Mouse (Mus musculus) bone marrow, adult 2 months (tissue): ENCODE data around the gene Samd14. TPM values are rescaled to one million over a fixed set of nuclear protein-coding genes. Genes with fewer than 3 reads are reported as not detected.
A peak's percentile ranks its signal among the peaks of the same experiment; 100 is the strongest.

Experiments used
- H3K27ac ChIP-seq: fragments of 200-500 bp; 2 replicates; pipeline ENCODE4 v1.5.1; 2012; ENCODE audit warnings: low read depth, mild to moderate bottlenecking, control low read depth, inconsistent platforms, low read length; ENCODE audit not compliant: control insufficient read depth, poor library complexity, insufficient read depth
- H3K4me1 ChIP-seq: fragments of 200-500 bp; 2 replicates; pipeline ENCODE4 v1.6.1; 2011; ENCODE audit warnings: low read length; ENCODE audit not compliant: control insufficient read depth, insufficient read depth
- H3K4me3 ChIP-seq: fragments of 200-500 bp; replicated peaks from 2 replicates; pipeline ENCODE3; 2011; ENCODE audit warnings: mild to moderate bottlenecking, low read depth, low read length, control low read depth; ENCODE audit not compliant: control insufficient read depth
- CTCF ChIP-seq: fragments of 200-500 bp; IDR thresholded peaks from 2 replicates; pipeline ENCODE4 v1.5.1; 2011; ENCODE audit warnings: low read length, control low read depth; ENCODE audit not compliant: control insufficient read depth, insufficient read depth
- POLR2A ChIP-seq: fragments of 200-500 bp; IDR thresholded peaks from 2 replicates; pipeline ENCODE4 v1.6.1; 2011; ENCODE audit warnings: low read depth, mild to moderate bottlenecking, control low read depth, low read length, borderline replicate concordance; ENCODE audit not compliant: control insufficient read depth
- WGBS: fragments of 180-500 bp; shearing (Covaris S2); methylation state at CpG from one replicate; pipeline ENCODE4 v1.1.7; 2018; 5-methylcytosine and 5-hydroxymethylcytosine counted together
- polyA plus RNA-seq: library from polyadenylated mRNA; stranded (reverse); fragments of >200 nt; gene quantifications from 2 replicates; pipeline ENCODE4 v1.2.4, GENCODE M21; 2011; ENCODE audit warnings: low replicate concordance; ENCODE audit not compliant: missing spikeins, insufficient read depth, insufficient read length

Samd14 gene
- polyA plus RNA-seq, 1 experiment = 80.3 TPM

GRCm38 (mm10) chr11:95012487-95012886, 2.8 kb downstream of the Samd14 start:
- 54% methylated on average over 3 of the region's 3 CpGs for WGBS
- TF ChIP-seq POLR2A (no peak), CTCF (no peak)
- Histone ChIP-seq H3K27ac (peak overlapping the region; percentile 62), H3K4me1 (no peaks in the 10 kb centered on the region), H3K4me3 (peak overlapping the region; percentile 19)

- Histone ChIP-seq H3K4me1 (no peaks in the 10 kb centered on the region), H3K27ac (no peak overlapping the region), H3K4me3 (no peak overlapping the region)
- WGBS = 86% methylated on average over 3 of the region's 3 CpGs
- TF ChIP-seq POLR2A (no peak), CTCF (no peak)
Measured at GRCm38 (mm10) chr11:95015484-95015883, 5.8 kb downstream of the Samd14 start.

GRCm38 (mm10) chr11:95022237-95022992, 12.7 kb downstream of the Samd14 start:
- WGBS = 73% methylated on average over 10 of the region's 10 CpGs
- no peak overlapping the region for H3K27ac ChIP-seq

GRCm38 (mm10) chr11:95023481-95023880, 13.8 kb downstream of the Samd14 start:
- Histone ChIP-seq H3K4me1 (no peaks in the 10 kb centered on the region), H3K4me3 (no peak overlapping the region), H3K27ac (no peak overlapping the region)
- TF ChIP-seq POLR2A = no peak
- 97% methylated on average over 9 of the region's 9 CpGs for WGBS

More at GRCm38 (mm10) chr11:95022237-95022992, 12.7 kb downstream of the Samd14 start:
- TF ChIP-seq CTCF (peak; percentile 54), POLR2A (no peak)
- H3K4me1 ChIP-seq = no peaks in the 10 kb centered on the region
- H3K4me3 ChIP-seq = no peak overlapping the region

- TF ChIP-seq CTCF (no peak), POLR2A (no peak)
- H3K4me3 ChIP-seq = no peak overlapping the region
- no peak overlapping the region for H3K27ac ChIP-seq
- no peaks in the 10 kb centered on the region for H3K4me1 ChIP-seq
- WGBS = 84% methylated on average over 29 of the region's 29 CpGs
Measured at GRCm38 (mm10) chr11:95024439-95025184, 14.9 kb downstream of the Samd14 start.

- no peak overlapping the region for H3K4me3 ChIP-seq
- H3K27ac ChIP-seq = no peak overlapping the region
- no peak for TF ChIP-seq POLR2A
- no peak for TF ChIP-seq CTCF
- 85% methylated on average over 11 of the region's 11 CpGs for WGBS
- no peaks in the 10 kb centered on the region for H3K4me1 ChIP-seq
Measured at GRCm38 (mm10) chr11:95025227-95026012, 15.7 kb downstream of the Samd14 start.

- Histone ChIP-seq H3K4me3 (no peak overlapping the region), H3K4me1 (no peaks in the 10 kb centered on the region), H3K27ac (no peak overlapping the region)
- 77% methylated on average over 6 of the region's 6 CpGs for WGBS
- no peak for TF ChIP-seq CTCF
- TF ChIP-seq POLR2A = no peak
Measured at GRCm38 (mm10) chr11:95026090-95026542, 16.4 kb downstream of the Samd14 start.

GRCm38 (mm10) chr11:95026849-95027248, 17.2 kb downstream of the Samd14 start:
- TF ChIP-seq CTCF (no peak), POLR2A (no peak)
- no peak overlapping the region for H3K4me3 ChIP-seq
- no peak overlapping the region for H3K27ac ChIP-seq
- WGBS = 88% methylated on average over 6 of the region's 6 CpGs
- no peaks in the 10 kb centered on the region for H3K4me1 ChIP-seq
